In the genomic region with DNA sequence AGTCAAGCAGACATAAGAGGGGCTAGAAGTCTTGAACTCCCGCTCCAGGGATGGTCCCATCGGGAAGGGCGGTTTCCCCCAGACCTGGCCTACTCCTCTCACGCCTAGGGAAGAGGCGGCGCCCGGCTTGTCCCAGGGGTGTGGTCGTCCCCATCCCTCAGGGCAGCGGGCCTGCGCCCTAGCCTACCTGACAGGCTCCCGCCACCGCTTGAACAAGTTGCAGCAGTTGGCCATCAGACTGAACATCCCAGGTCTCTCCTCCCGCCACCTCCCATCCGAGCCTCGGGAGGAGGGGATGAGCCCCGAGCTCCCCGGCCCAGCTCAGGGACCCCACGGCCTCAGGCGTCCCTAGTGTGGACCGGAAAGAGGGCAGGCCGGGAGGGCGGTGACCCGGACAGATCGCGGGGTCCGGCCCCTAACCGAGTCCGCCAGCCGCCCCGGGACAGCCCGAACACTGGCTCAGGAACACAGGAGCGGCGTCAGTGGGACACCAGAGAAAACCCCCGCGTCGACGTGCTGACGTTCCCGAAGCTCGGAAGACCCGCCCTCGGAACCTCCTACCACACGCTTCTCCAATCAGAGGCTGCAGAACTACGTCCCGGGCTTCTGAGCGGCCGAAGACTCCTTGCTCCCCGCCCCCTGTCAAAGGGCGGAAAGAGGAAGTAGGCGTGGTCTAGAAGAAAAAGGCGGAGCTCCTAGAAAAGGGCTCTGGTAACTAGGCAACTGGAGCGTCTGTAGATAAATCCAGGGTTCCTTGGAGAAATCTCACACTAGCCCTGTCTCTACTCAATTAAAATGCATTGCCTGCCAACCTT, we compare ENCODE assay signal across 8 mouse cellular contexts. TPM values are rescaled to one million over a fixed set of nuclear protein-coding genes. Genes with fewer than 3 reads are reported as not detected.
DNase-seq lines count a peak whose midpoint lies in the region; ATAC-seq and TF ChIP-seq lines count a peak whose summit lies in the region.

A gene (minus strand): TSS at position 543 of the 815 bp plus-strand sequence.

- H3K9ac ChIP-seq in MEL (ENCODE audit: control insufficient read depth, low read depth, low read length, poor library complexity, severe bottlenecking) = peak within 1 kb of the TSS; percentile 71
- peak within 1 kb of the TSS; percentile 75 for H3K9ac ChIP-seq in forebrain, postnatal 0 days
- H3K9ac ChIP-seq in lung, embryonic 15.5 days = peak within 1 kb of the TSS; percentile 81

- TF ChIP-seq CTCF in MEL (IDR thresholded peaks at IDR 0.05 in 2 of 3, conservative IDR thresholded peaks at IDR 0.05 in 1 of 3; ENCODE audit: control insufficient read depth in 1 of 3, insufficient read depth in 1 of 3, low read depth in 2 of 3, low read length in 3 of 3, poor library complexity in 1 of 3, severe bottlenecking in 1 of 3) = no peak
- no peak for TF ChIP-seq CTCF in cerebellum, adult 2 months (IDR thresholded peaks at IDR 0.05; ENCODE audit: borderline replicate concordance, insufficient read depth, low read depth, low read length)
- no peak for TF ChIP-seq CTCF in forebrain, postnatal 0 days (IDR thresholded peaks at IDR 0.05; ENCODE audit: low read depth)

- TF ChIP-seq POLR2A in MEL (IDR thresholded peaks at IDR 0.05; ENCODE audit: control insufficient read depth in 1 of 2, insufficient read depth in 1 of 2, low read depth in 1 of 2, low read length in 2 of 2, poor library complexity in 1 of 2) = peak; percentile 41 to 58; a peak in 2 of 4 replicates
- peak; percentile 61 for TF ChIP-seq POLR2A in cerebellum, adult 2 months (IDR thresholded peaks at IDR 0.05; ENCODE audit: borderline replicate concordance, insufficient read depth, low read length)

- no peaks in the 10 kb centered on the region for H3K27me3 ChIP-seq in MEL (ENCODE audit: control insufficient read depth in 1 of 2, insufficient read depth in 2 of 2, low read length in 2 of 2)
- no peaks in the 10 kb centered on the region for H3K27me3 ChIP-seq in cerebellum, adult 2 months (ENCODE audit: control insufficient read depth, insufficient read depth, low read length)
- H3K27me3 ChIP-seq in forebrain, postnatal 0 days (ENCODE audit: insufficient read depth, low read length) = no peaks in the 10 kb centered on the region
- no peaks in the 10 kb centered on the region for H3K27me3 ChIP-seq in lung, embryonic 15.5 days

- no peak for TF ChIP-seq RAD21 in MEL (IDR thresholded peaks at IDR 0.05; ENCODE audit: low read depth, low read length)

- no peaks in the 10 kb centered on the region for H3K9me3 ChIP-seq in MEL (replicated peaks; ENCODE audit: insufficient read depth, low read length)
- H3K9me3 ChIP-seq in forebrain, postnatal 0 days (ENCODE audit: low read length) = no peaks in the 10 kb centered on the region
- H3K9me3 ChIP-seq in lung, embryonic 15.5 days = no peaks in the 10 kb centered on the region

- peaks cover 2% of the 10 kb centered on the region; the same call in 1 of the 2 replicates for H3K79me2 ChIP-seq in MEL (ENCODE audit: control insufficient read depth, insufficient read depth, low read length, poor library complexity)

- no peak within 1 kb of the TSS for H3K27ac ChIP-seq in MEL (ENCODE audit: control insufficient read depth, low read depth, low read length)
- H3K27ac ChIP-seq in cerebellum, adult 2 months (ENCODE audit: insufficient read depth, low read length) = 0 out of 2 replicates have a peak within 1 kb of the TSS, but pooled peaks have one; percentile 9
- peak within 1 kb of the TSS; percentile 72 for H3K27ac ChIP-seq in forebrain, postnatal 0 days (ENCODE audit: low read depth, low read length)
- peak within 1 kb of the TSS; percentile 74 for H3K27ac ChIP-seq in lung, embryonic 15.5 days

- TF ChIP-seq EP300 in MEL (IDR thresholded peaks at IDR 0.05; ENCODE audit: low read depth in 1 of 2, low read length in 2 of 2) = no peak

- DNase-seq in MEL (ENCODE audit: low read depth, low spot score) = peak; percentile 98
- peak; percentile 90 to 96 for DNase-seq in cerebellum, adult 2 months
- DNase-seq in forebrain, postnatal 0 days = peak; percentile 97
- peak; percentile 94 for DNase-seq in heart, postnatal 4 days
- DNase-seq in layer of hippocampus, adult 8-10 months (ENCODE audit: low spot score in 2 of 2) = peak; percentile 92 to 96
- peak; percentile 95 for DNase-seq in ovary, adult 18-20 months (ENCODE audit: low spot score)
- DNase-seq in thymus, postnatal 0 days (ENCODE audit: low spot score) = peak; percentile 96

- peak within 1 kb of the TSS; percentile 85 for H3K4me2 ChIP-seq in forebrain, postnatal 0 days (ENCODE audit: low read depth)
- H3K4me2 ChIP-seq in lung, embryonic 15.5 days = peak within 1 kb of the TSS; percentile 85

- WGBS in cerebellum, adult 2 months = under 1% methylated on average over 52 of the region's 52 CpGs
- 1% methylated on average over 51 of the region's 52 CpGs for WGBS in forebrain, postnatal 0 days
- WGBS in lung, embryonic 15.5 days = under 1% methylated on average over 52 of the region's 52 CpGs

- peak; percentile 100 for ATAC-seq in forebrain, postnatal 0 days
- ATAC-seq in lung, embryonic 15.5 days (ENCODE audit: borderline replicate concordance, extremely low read depth, low FRiP score, low TSS enrichment) = peak; percentile 100

- peaks cover 3% of the 10 kb centered on the region in 2 experiments for H3K4me1 ChIP-seq in MEL (ENCODE audit: control insufficient read depth in 1 of 2, insufficient read depth in 2 of 2, low read length in 2 of 2)
- H3K4me1 ChIP-seq in cerebellum, adult 2 months (ENCODE audit: control insufficient read depth, insufficient read depth, low read length) = no peaks in the 10 kb centered on the region
- peaks cover 13% of the 10 kb centered on the region for H3K4me1 ChIP-seq in forebrain, postnatal 0 days (ENCODE audit: insufficient read depth)
- peaks cover 15% of the 10 kb centered on the region; the same call in 1 of the 2 replicates for H3K4me1 ChIP-seq in lung, embryonic 15.5 days

- peaks cover 0 to 13% of the 10 kb centered on the region in 2 experiments; a peak in 2 of 4 replicates for H3K36me3 ChIP-seq in MEL (ENCODE audit: control insufficient read depth in 1 of 2, insufficient read depth in 2 of 2, low read length in 2 of 2)
- no peaks in the 10 kb centered on the region for H3K36me3 ChIP-seq in forebrain, postnatal 0 days (ENCODE audit: insufficient read depth)
- no peaks in the 10 kb centered on the region for H3K36me3 ChIP-seq in lung, embryonic 15.5 days

- H3K4me3 ChIP-seq in MEL (ENCODE audit: control insufficient read depth in 1 of 2, insufficient read depth in 1 of 2, low read depth in 2 of 2, low read length in 2 of 2) = peak within 1 kb of the TSS; percentile 94 to 95
- peak within 1 kb of the TSS; percentile 75 for H3K4me3 ChIP-seq in cerebellum, adult 2 months (replicated peaks; ENCODE audit: insufficient read depth, low read depth, low read length)
- H3K4me3 ChIP-seq in forebrain, postnatal 0 days (ENCODE audit: low read depth, low read length) = peak within 1 kb of the TSS; percentile 93
- peak within 1 kb of the TSS; percentile 87 for H3K4me3 ChIP-seq in lung, embryonic 15.5 days

TF ChIP-seq in MEL, 35 proteins besides CTCF, POLR2A, EP300 and RAD21:
- TF ChIP-seq SIN3A (IDR thresholded peaks at IDR 0.05; ENCODE audit: low read length) = peak; percentile 92
- peak; percentile 64; the same call in 1 of the 2 replicates for TF ChIP-seq TBP (IDR thresholded peaks at IDR 0.05; ENCODE audit: low read depth, low read length)
- TF ChIP-seq ELF1 (IDR thresholded peaks at IDR 0.05; ENCODE audit: low read depth, low read length) = peak; percentile 85
- TF ChIP-seq TCF12 (IDR thresholded peaks at IDR 0.05; ENCODE audit: low read depth, low read length) = 0 out of 2 replicates have a peak, but pooled peaks have one; percentile 11
- TF ChIP-seq MXI1 (IDR thresholded peaks at IDR 0.05; ENCODE audit: low read depth, low read length) = peak; percentile 51
- no peak for TF ChIP-seq RCOR1 (IDR thresholded peaks at IDR 0.05; ENCODE audit: low read depth, low read length)
- no peak for TF ChIP-seq ETS1 (IDR thresholded peaks at IDR 0.05; ENCODE audit: low read depth, low read length)
- TF ChIP-seq NELFE (IDR thresholded peaks at IDR 0.05; ENCODE audit: low read depth, low read length) = peak; percentile 40
- peak; percentile 68 for TF ChIP-seq HCFC1 (IDR thresholded peaks at IDR 0.05; ENCODE audit: low read depth, low read length)
- TF ChIP-seq GATA1 (IDR thresholded peaks at IDR 0.05; ENCODE audit: low read depth, low read length) = peak; percentile 24; the same call in 1 of the 2 replicates
- TF ChIP-seq MEF2A (IDR thresholded peaks at IDR 0.05; ENCODE audit: extremely low read depth, insufficient replicate concordance, low read depth, low read length, poor library complexity, severe bottlenecking) = no peak

RNA-seq across cellular contexts. Expression of the gene that starts here (rescaled TPM):
- 3.2 and 4.4 TPM in 2 replicates for total RNA-seq in MEL (2012; rRNA removed)
- polyA plus RNA-seq in MEL (2012; ENCODE audit: insufficient read depth in 1 of 2, insufficient read length in 2 of 2, low read depth in 1 of 2, low replicate concordance in 2 of 2, missing spikeins in 1 of 2) = 1 to 10 TPM in 1 of 2 experiments, not detected in 1; 4.3 TPM
- 7.0 and 10.7 TPM in 2 replicates for polyA plus RNA-seq in cerebellum, adult 2 months (2012; rRNA removed)
- 21.0 and 21.4 TPM in 2 replicates for total RNA-seq in forebrain, postnatal 0 days (2014; rRNA removed)
- 14.1 and 17.0 TPM in 2 replicates for polyA plus RNA-seq in forebrain, postnatal 0 days (2015; fragmentation: Nextera tagmentation; extraction: Ambion mirVana)
- 10 to 100 TPM in 1 of 2 experiments, 1 to 10 TPM in 1; 9.6 to 14.0 TPM for total RNA-seq in heart, postnatal 4 days (2021)
- total RNA-seq in layer of hippocampus, adult 8-10 months (2022) = 10 to 100 TPM; 11.7 to 16.1 (median 13.8) TPM
- polyA plus RNA-seq in lung, embryonic 15.5 days (2015; fragmentation: Nextera tagmentation; extraction: Ambion mirVana) = 20.5 and 21.3 TPM in 2 replicates
- polyA plus RNA-seq in thymus, postnatal 0 days (2015; fragmentation: Nextera tagmentation; extraction: Ambion mirVana) = 14.4 and 16.5 TPM in 2 replicates
